Mouse (Mus musculus) urinary bladder, postnatal 14 days (tissue): Measurements from ENCODE around the gene Styk1.
A peak's percentile ranks its signal among the peaks of the same experiment; 100 is the strongest.
"Not testable (repeated sequence)": the region's sequence is repeated elsewhere in the genome, so short reads cannot be mapped to it uniquely, and the experiment has no call there.

Experiments used
- DNase-seq: peaks from one replicate; pipeline ENCODE4 v3.0.0; 2021; ENCODE audit warnings: low spot score

Styk1 gene

DNA sequence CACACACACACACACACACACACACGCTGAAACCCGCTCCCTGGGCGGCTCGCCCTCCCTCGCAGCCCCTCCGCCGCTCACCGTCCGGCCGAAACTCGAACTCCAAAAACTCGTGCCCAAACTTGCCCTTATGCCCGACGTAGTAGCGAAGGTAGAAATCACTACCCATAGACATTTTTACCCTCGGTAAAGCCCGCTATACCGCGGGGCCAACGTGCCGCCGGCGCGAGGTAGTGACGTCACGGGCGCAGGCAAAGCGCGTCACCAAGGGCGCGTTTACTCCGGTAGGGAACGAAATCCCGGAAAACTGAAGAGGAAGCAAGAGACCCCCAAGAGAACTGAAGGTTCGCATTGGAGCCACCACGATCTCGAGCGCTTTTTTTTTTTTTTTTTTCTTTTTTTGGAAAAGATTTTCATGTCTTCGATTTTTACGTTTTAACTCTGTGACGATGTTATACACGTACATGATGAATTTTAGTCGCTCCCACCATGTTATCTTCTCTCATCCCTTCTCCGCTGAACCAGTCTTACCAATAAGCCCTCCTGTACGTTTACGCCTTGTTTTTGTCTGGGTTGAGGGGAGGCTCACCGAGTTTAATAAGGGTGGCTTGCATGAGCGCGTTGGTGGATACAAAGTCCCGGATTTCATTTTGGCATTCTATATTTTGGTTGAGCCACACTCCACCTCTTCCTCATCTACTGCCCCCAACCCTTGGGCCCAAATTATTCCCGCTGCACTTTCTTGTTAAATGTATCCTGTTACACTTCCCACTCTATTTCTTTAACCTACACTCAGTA is 60.2 kb downstream of the Styk1 start, which contains the start of gene Magohb:
Gene Magohb, minus strand, starts transcription at position 254 of the 798 bp plus-strand sequence.
- peak; percentile 88 for DNase-seq

GRCm38 (mm10) chr6:131292276-131292990 is 61.0 kb downstream of the Styk1 start:
- peak; percentile 14 for DNase-seq

GRCm38 (mm10) chr6:131290430-131290829 is 63.0 kb downstream of the Styk1 start:
- DNase-seq = peak; percentile 35

GRCm38 (mm10) chr6:131278160-131278559 is 75.2 kb downstream of the Styk1 start:
- not testable (repeated sequence) for DNase-seq

DNA sequence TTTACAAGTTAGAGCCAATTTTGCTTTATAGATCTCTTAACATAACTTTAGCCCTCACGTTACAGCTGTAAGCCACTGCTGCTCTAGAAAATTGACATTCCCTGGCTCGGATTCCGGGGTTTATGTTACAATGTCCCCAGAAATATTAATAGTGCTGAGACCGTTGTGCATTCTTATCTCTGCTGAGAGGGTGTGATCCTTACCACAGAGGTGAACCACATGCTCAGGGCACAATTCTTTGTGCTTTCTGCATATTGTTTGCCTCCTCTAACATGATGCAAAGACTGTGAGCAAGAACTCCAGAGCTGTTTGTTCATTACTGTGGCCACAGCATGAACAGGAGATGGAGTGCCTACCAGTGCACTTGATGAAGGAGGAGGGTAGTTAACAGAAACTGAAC is 76.7 kb downstream of the Styk1 start:
- DNase-seq = no peak

DNA sequence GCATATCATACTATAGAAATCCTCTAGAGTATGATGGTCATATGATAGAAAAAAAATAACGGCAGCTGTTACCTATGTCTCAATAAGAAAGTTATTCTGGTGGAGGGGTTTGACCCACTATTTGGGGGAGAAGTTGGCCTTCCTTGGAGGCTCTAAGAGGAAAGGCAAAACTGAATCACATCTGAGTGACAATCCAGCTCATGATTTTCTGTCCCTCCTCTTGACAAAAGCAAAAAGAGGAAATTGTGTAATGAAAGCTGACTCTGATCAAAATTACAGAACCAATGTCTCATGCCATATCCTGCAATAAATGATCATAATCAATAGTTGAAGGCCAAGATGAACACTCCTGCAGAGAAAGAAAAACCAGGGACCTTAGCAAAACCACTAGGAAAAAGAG is 81.1 kb downstream of the Styk1 start:
- DNase-seq = no peak

- DNase-seq = no peak
These were observed 83.1 kb downstream of the Styk1 start for GRCm38 (mm10) chr6:131270312-131270711.

- no peak for DNase-seq
These were observed 83.8 kb downstream of the Styk1 start for GRCm38 (mm10) chr6:131269599-131269998.

DNA sequence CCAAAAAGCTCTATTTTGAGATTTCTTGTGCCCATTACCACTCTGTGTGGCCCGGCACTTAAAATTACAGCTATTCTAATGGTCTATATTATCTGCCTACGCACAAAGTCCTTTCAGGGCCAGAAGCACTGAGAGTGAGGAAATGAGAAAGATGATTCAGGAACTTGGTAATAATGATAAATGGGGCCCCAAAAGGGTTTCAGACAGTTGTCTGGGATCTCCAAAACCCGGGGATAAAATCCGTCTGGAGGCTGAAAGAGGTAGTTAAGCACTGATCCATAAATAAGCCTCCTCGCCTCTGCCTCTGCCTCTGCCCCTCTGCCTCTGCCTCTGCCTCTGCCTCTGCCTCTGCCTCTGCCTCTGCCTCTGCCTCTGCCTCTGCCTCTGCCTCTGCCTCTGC is 89.2 kb downstream of the Styk1 start:
- no peak for DNase-seq

GRCm38 (mm10) chr6:131262778-131263177 is 90.6 kb downstream of the Styk1 start:
- DNase-seq = no peak

- DNase-seq = no peak
These were observed 91.4 kb downstream of the Styk1 start for GRCm38 (mm10) chr6:131262009-131262408.
